Mouse (Mus musculus) limb, embryonic 11.5 days (tissue): ENCODE measurements at regions not wholly inside any gene's neighbourhood (a gene's known extent, or its start where the extent isn't known, plus 50 kb on each side); places are given as distances from the start of the nearest gene placed in this dataset.

Experiments
- ATAC-seq: fragments of 200-750 bp; cut with Nextera tagmentation; 2 replicates; pipeline ENCODE4 v1.8.0; 2017; ENCODE audit warnings: low read depth; ENCODE audit not compliant: insufficient number of reproducible peaks, low FRiP score, low TSS enrichment
- DNase-seq: peaks from one replicate; pipeline ENCODE4 v3.0.0-alpha.2; 2015; ENCODE audit warnings: low spot score
- H3K27ac ChIP-seq: fragments of 300-500 bp; sonication (generic); replicated peaks from 2 replicates; pipeline ENCODE4 v1.5.1; 2014; ENCODE audit warnings: low read depth, mild to moderate bottlenecking, low read length
- H3K27me3 ChIP-seq: fragments of 300-500 bp; sonication (generic); 2 replicates; pipeline ENCODE4 v1.6.1; 2014; ENCODE audit warnings: mild to moderate bottlenecking, low read length, mixed read lengths; ENCODE audit not compliant: control insufficient read depth, insufficient read depth
- H3K36me3 ChIP-seq: fragments of 300-500 bp; sonication (generic); 2 replicates; pipeline ENCODE4 v1.6.1; 2014; ENCODE audit warnings: mild to moderate bottlenecking, low read length, moderate library complexity, mixed read lengths; ENCODE audit not compliant: control insufficient read depth, insufficient read depth
- H3K4me1 ChIP-seq: fragments of 300-500 bp; sonication (generic); 2 replicates; pipeline ENCODE4 v1.6.1; 2014; ENCODE audit warnings: low read length, mixed read lengths; ENCODE audit not compliant: control insufficient read depth, insufficient read depth
- H3K4me2 ChIP-seq: fragments of 300-500 bp; sonication (generic); 2 replicates; pipeline ENCODE4 v1.6.1; 2014; ENCODE audit warnings: low read depth, mild to moderate bottlenecking, moderate library complexity; ENCODE audit not compliant: severe bottlenecking
- H3K4me3 ChIP-seq: fragments of 300-500 bp; sonication (generic); 2 replicates; pipeline ENCODE4 v1.5.1; 2014; ENCODE audit warnings: low read depth, low read length
- H3K9ac ChIP-seq: fragments of 300-500 bp; sonication (generic); 2 replicates; pipeline ENCODE4 v1.6.1; 2014; ENCODE audit warnings: mild to moderate bottlenecking, low read length
- H3K9me3 ChIP-seq: fragments of 300-500 bp; sonication (generic); 2 replicates; pipeline ENCODE4 v1.6.1; 2016; ENCODE audit warnings: low read length; ENCODE audit not compliant: control insufficient read depth
- WGBS: fragments of 180-500 bp; shearing (Covaris S2); extraction: QIAGEN DNeasy Blood & Tissue Kit; methylation state at CpG from one replicate; pipeline ENCODE4 v1.1.7; 2014; 5-methylcytosine and 5-hydroxymethylcytosine counted together

DNA sequence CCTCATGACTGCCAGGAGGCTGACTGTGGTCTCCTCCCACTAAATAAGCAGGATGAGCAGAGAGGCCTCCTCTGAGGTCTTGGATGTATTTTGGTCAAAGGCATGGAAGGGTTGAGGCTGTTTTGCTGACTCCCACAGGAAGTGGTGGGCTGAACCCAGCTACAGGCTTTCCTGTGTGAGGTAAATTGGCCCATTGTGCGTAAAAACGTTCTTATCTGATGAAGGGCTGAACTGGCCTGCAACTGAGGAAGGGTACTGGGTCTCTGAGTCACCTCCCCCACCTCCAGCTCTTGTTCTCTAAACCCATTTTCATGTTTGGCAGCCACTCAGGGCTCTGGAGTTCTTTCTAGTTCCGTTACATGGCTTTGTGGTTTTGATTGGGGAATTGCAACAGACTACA, 138.7 kb downstream of the Cog6 start:
- H3K27me3 ChIP-seq, result no peaks in the 10 kb centered on the region
- H3K4me1 ChIP-seq, result no peaks in the 10 kb centered on the region
- no peaks in the 10 kb centered on the region for H3K36me3 ChIP-seq
- H3K4me2 ChIP-seq, result no peak overlapping the region
- H3K4me3 ChIP-seq, result no peak overlapping the region
- WGBS, result 51% methylated on average over 3 of the region's 3 CpGs
- no peak overlapping the region for H3K9ac ChIP-seq
- H3K9me3 ChIP-seq, result no peaks in the 10 kb centered on the region
- DNase-seq, result no peak
- no peak for ATAC-seq
- no peak overlapping the region for H3K27ac ChIP-seq

- Histone ChIP-seq H3K4me1 (no peaks in the 10 kb centered on the region), H3K4me2 (no peak overlapping the region), H3K27me3 (no peaks in the 10 kb centered on the region), H3K4me3 (no peak overlapping the region), H3K9me3 (no peaks in the 10 kb centered on the region), H3K36me3 (no peaks in the 10 kb centered on the region), H3K9ac (no peak overlapping the region), H3K27ac (no peak overlapping the region)
- WGBS, result 92% methylated on average over 5 of the region's 5 CpGs
- DNase-seq, result no peak
- ATAC-seq, result no peak
Observed at GRCm38 (mm10) chr3:52872260-52872659, 144.8 kb downstream of the Cog6 start.

GRCm38 (mm10) chr3:52863146-52863849, 153.7 kb downstream of the Cog6 start:
- no peak for DNase-seq
- 85% methylated on average over 8 of the region's 8 CpGs for WGBS
- H3K36me3 ChIP-seq, result no peaks in the 10 kb centered on the region
- H3K27ac ChIP-seq, result no peak overlapping the region
- ATAC-seq, result no peak
- H3K4me3 ChIP-seq, result no peak overlapping the region
- no peaks in the 10 kb centered on the region for H3K4me1 ChIP-seq
- no peaks in the 10 kb centered on the region for H3K9me3 ChIP-seq
- H3K4me2 ChIP-seq, result no peak overlapping the region
- no peak overlapping the region for H3K9ac ChIP-seq
- no peaks in the 10 kb centered on the region for H3K27me3 ChIP-seq

GRCm38 (mm10) chr3:52862026-52862425, 155.0 kb downstream of the Cog6 start:
- Histone ChIP-seq H3K4me1 (no peaks in the 10 kb centered on the region), H3K36me3 (no peaks in the 10 kb centered on the region), H3K4me3 (no peak overlapping the region), H3K27ac (no peak overlapping the region), H3K4me2 (no peak overlapping the region), H3K9ac (no peak overlapping the region), H3K9me3 (no peaks in the 10 kb centered on the region), H3K27me3 (no peaks in the 10 kb centered on the region)
- DNase-seq (no peak), ATAC-seq (no peak)
- WGBS, result 91% methylated on average over 4 of the region's 4 CpGs

- H3K4me3 ChIP-seq, result no peak overlapping the region
- H3K27me3 ChIP-seq, result no peaks in the 10 kb centered on the region
- no peaks in the 10 kb centered on the region for H3K36me3 ChIP-seq
- WGBS, result 82% methylated on average over 13 of the region's 13 CpGs
- DNase-seq, result no peak
- H3K4me2 ChIP-seq, result no peak overlapping the region
- H3K9me3 ChIP-seq, result no peaks in the 10 kb centered on the region
- H3K9ac ChIP-seq, result no peak overlapping the region
- H3K4me1 ChIP-seq, result no peaks in the 10 kb centered on the region
- H3K27ac ChIP-seq, result no peak overlapping the region
- ATAC-seq, result no peak
Observed at GRCm38 (mm10) chr3:52861538-52861937, 155.5 kb downstream of the Cog6 start.

GRCm38 (mm10) chr3:52859848-52860247, 157.2 kb downstream of the Cog6 start:
- WGBS, result 81% methylated on average over 2 of the region's 2 CpGs
- Histone ChIP-seq H3K27ac (no peak overlapping the region), H3K36me3 (no peaks in the 10 kb centered on the region), H3K4me1 (no peaks in the 10 kb centered on the region), H3K27me3 (no peaks in the 10 kb centered on the region), H3K9me3 (no peaks in the 10 kb centered on the region), H3K9ac (no peak overlapping the region), H3K4me3 (no peak overlapping the region), H3K4me2 (no peak overlapping the region)
- no peak for DNase-seq
- no peak for ATAC-seq

GRCm38 (mm10) chr3:52859266-52859825, 157.7 kb downstream of the Cog6 start:
- ATAC-seq, result no peak
- WGBS, result 93% methylated on average over 8 of the region's 8 CpGs
- no peak overlapping the region for H3K4me2 ChIP-seq
- no peaks in the 10 kb centered on the region for H3K36me3 ChIP-seq
- no peaks in the 10 kb centered on the region for H3K9me3 ChIP-seq
- no peak overlapping the region for H3K4me3 ChIP-seq
- H3K27me3 ChIP-seq, result no peaks in the 10 kb centered on the region
- no peak for DNase-seq
- no peak overlapping the region for H3K9ac ChIP-seq
- H3K27ac ChIP-seq, result no peak overlapping the region
- H3K4me1 ChIP-seq, result no peaks in the 10 kb centered on the region

GRCm38 (mm10) chr3:52858259-52858658, 158.8 kb downstream of the Cog6 start:
- Histone ChIP-seq H3K27me3 (no peaks in the 10 kb centered on the region), H3K4me1 (no peaks in the 10 kb centered on the region), H3K4me3 (no peak overlapping the region), H3K27ac (no peak overlapping the region), H3K36me3 (no peaks in the 10 kb centered on the region), H3K4me2 (no peak overlapping the region), H3K9me3 (no peaks in the 10 kb centered on the region), H3K9ac (no peak overlapping the region)
- no peak for DNase-seq
- WGBS, result 90% methylated on average over 9 of the region's 9 CpGs
- ATAC-seq, result no peak

DNA sequence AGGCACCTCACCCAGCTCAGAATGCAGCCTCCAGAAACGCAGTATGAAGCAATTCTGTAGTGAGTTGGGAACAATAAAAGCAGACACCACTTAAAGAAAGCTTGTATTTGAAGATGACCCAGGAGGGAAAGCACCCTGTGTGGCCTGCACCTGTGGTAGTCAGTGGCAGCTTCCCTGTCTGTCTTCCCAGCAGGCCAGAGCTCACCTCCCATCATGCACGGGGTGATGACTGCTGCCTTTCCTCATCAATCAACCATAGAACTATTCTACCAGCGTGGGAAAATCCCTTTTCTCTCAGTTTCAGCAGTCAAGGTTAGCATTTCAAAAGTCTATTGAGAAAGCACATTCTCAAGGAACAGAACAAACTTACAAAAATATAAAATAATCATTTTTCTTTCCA, 160.0 kb downstream of the Cog6 start:
- ATAC-seq (no peak), DNase-seq (no peak)
- Histone ChIP-seq H3K9me3 (no peaks in the 10 kb centered on the region), H3K27ac (no peak overlapping the region), H3K4me2 (no peak overlapping the region), H3K4me3 (no peak overlapping the region), H3K9ac (no peak overlapping the region), H3K36me3 (no peaks in the 10 kb centered on the region), H3K4me1 (no peaks in the 10 kb centered on the region), H3K27me3 (no peaks in the 10 kb centered on the region)
- WGBS, result 68% methylated on average over 3 of the region's 3 CpGs
